Mouse (Mus musculus) kidney, adult 2 months (tissue): ENCODE measurements around the gene Camta2.

ENCODE experiments used
- CTCF ChIP-seq: fragments of 200-500 bp; conservative IDR thresholded peaks from 2 replicates; pipeline ENCODE4 v1.5.1; 2011; ENCODE audit warnings: low read depth, mild to moderate bottlenecking, control low read depth, low read length, moderate library complexity, mixed read lengths; ENCODE audit not compliant: insufficient read depth, insufficient read length
- POLR2A ChIP-seq: fragments of 200-500 bp; IDR thresholded peaks from one replicate; pipeline ENCODE4 v1.6.1; 2011; ENCODE audit warnings: low read depth, low read length, control low read depth

- TF ChIP-seq POLR2A (no peak), CTCF (no peak)
Observed at GRCm38 (mm10) chr11:70646259-70646555, 41.7 kb downstream of the Camta2 start.
